Mouse (Mus musculus) adrenal gland, postnatal 14 days (tissue): ENCODE measurements around the gene Lck. TPM values are rescaled to one million over a fixed set of nuclear protein-coding genes. Genes with fewer than 3 reads are reported as not detected.

ENCODE experiments used
- DNase-seq: peaks from one replicate; pipeline ENCODE4 v3.0.0; 2021; ENCODE audit warnings: mixed read lengths
- long read RNA-seq, 2 experiments: library from polyadenylated mRNA; stranded (forward); transcript quantifications; one replicate each; pipeline ENCODE4 v2.0.0; 2021
- total RNA-seq: library from RNA; stranded (reverse); gene quantifications from 2 replicates; pipeline ENCODE4 v1.2.3, GENCODE M21; 2021

Lck gene
- total RNA-seq: 5.0 and 26.2 TPM in 2 replicates
- long read RNA-seq, experiment 1, transcript Lck-202 (13 exons, 2,111 nt): minor isoform, 13 of 59 reads
- long read RNA-seq, experiment 1, transcript Lck-201 (12 exons, 2,185 nt): major isoform, 21 of 59 reads
- long read RNA-seq, experiment 1, transcript Lck-208 (13 exons, 2,074 nt): minor isoform, 7 of 59 reads
- long read RNA-seq, experiment 1, partial matches to known transcripts: 8 of 59 reads
- long read RNA-seq, experiment 1, other reads (novel, unspliced or antisense): 8 of 59 reads
- long read RNA-seq, experiment 2, partial matches to known transcripts: 0 of 6 reads
- long read RNA-seq, experiment 2, other reads (novel, unspliced or antisense): 2 of 6 reads

DNA sequence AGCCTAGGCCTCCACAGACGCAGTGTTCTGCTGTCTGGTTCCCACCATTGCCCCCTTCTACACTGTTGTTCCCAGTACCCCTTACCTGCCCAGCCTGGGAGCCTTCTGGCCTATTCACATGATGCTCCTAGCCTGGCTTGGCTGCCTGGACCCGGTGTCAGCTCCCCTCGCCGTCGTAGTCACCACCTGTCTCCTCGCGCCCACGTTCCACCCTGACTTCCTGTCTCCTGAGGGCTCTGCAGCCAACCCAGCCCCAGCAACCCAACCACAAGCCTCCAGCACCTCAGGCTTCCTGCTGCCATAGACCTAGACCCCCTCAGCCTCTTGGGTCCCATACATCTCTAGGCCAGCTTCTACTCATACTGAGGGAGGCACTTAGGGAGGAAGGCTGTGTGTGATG, at the start of gene Lck:
TSS of gene Lck (minus strand) at position 212 of the 400 bp plus-strand sequence.
- DNase-seq: no peak

DNA sequence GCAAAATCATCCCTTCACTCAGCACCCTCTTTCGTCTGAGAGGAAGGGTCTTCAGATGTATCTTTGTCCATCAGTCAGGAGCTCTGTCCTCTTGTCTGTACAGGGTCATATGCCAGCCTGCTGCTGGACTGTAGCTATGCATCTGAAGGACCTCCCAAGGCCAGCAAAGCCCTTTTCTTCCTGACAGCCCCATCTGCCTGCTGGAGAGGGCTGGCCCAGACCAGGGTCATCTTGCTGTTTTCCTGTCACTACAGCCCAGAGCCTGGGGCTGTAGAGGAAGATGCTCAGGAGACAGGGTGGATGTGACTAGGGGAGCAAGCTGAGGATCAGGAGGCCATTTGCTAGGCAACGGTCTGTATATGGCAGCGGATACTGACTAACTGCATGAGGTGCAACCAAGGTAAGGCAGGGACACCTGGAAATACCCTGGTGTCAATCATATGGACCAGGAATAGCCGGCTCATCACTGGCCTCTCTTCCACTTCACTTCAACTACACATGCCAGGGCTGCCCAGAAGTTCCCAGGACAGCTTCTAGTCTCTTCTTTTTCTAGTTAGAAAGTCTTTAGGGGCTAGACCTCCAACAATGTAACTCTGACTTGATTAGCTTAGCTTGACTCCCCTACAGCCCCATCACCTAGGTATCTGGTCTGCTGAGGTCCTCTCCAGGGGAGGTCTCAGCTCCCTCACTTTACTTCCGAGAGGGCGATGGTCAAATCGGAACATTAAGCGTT, 49.5 kb upstream of the Lck start:
- DNase-seq: no peak

DNA sequence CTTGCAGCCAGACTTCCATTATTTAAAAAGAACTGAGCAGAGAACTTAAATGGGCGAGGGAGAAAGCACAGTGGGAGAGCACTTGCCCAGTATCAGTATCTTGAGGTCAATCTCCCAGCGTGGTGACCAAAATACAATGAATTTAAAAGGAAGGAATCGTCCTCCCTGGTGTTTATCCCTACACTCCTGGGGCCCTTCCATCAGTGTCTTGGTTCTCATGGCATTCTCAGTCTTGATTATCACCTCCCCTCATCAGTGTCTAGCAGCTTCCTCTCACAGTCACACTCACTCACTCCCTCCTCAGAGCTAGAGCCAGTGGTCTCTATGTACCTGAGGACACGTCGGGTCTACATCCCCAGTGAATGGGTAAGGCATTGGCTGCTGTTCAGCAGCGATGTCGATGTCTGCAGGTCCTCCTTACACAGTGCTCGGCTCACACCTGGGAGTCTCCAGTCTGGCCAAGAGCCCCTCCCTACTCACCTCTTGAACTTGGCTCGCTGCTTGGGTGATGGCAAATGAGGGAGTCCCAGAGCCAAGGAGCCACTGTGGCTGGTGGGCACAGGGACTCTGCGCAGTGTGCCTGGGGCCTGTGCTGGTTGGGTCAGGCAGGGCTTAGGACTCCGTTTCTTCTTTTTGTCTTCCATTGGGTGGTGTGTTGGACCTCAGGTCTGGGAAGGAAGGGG, 48.8 kb upstream of the Lck start:
- DNase-seq: no peak

DNA sequence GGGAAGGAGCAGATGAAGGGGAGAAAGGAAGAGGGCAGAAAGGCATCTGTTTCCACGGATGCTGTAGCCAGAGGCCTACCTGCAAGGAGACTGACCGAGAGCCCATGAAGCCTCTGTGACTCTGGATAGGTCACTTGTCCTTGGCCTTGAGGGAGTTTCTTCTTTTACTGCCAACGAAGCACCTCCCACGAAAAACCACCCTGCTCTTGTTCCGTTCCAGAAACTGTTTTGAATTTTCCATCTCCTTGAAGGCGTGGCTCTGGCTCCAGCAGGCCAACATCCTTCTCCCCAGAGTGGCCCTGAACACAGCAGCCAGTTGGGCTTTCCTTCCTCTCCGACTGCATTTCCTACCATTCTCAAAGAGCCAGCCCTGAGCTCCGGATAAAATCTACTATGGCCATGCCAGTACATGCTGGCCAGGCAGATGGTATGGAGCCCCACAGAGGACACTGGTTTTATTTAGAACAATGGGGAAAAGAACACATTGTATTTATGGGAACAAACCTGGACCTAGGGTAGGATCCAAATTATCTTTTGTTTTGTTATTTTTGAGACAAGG, 47.9 kb upstream of the Lck start:
- peak; percentile 61 for DNase-seq

DNA sequence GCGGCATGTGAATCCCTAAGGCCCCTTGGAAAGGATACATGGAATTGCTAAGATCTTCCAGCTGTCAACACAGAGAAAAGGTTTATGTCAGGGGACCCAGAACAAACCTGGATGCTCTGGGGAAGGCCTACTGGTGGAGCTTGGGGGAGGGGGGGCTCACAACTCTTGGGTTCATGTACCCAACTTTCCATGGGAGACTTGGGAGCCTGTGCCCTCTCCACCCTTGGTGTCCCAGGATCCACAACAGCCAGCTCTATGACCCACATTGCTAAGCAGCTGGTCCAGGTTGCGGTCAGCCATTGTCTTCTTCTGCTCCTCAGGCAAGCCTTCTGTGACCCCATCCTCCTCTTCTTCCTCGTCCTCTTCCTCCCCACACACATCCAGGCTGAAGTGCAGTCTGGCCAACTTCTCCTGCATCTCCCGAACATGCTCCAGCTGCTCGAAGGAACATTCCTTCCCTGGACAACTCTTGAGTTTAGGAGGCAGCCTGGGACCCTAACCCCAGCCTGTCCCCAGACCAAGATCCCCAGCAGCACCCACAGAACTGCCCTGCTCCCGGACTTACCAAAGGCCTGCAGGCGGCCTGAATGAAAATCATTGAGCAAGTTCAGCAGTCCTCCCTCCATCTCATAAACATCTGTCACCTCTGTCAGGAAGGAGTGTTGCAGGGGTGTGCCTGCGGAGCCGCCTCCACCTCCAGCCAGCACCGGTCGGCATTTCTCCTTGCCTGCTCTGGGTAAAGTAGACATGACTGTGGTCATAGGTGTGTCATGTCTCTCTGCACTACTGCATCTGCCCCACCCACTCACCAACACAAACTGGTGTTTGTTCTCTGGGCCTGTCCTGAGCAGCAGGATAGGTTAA, 47.2 kb upstream of the Lck start:
- DNase-seq: no peak

DNA sequence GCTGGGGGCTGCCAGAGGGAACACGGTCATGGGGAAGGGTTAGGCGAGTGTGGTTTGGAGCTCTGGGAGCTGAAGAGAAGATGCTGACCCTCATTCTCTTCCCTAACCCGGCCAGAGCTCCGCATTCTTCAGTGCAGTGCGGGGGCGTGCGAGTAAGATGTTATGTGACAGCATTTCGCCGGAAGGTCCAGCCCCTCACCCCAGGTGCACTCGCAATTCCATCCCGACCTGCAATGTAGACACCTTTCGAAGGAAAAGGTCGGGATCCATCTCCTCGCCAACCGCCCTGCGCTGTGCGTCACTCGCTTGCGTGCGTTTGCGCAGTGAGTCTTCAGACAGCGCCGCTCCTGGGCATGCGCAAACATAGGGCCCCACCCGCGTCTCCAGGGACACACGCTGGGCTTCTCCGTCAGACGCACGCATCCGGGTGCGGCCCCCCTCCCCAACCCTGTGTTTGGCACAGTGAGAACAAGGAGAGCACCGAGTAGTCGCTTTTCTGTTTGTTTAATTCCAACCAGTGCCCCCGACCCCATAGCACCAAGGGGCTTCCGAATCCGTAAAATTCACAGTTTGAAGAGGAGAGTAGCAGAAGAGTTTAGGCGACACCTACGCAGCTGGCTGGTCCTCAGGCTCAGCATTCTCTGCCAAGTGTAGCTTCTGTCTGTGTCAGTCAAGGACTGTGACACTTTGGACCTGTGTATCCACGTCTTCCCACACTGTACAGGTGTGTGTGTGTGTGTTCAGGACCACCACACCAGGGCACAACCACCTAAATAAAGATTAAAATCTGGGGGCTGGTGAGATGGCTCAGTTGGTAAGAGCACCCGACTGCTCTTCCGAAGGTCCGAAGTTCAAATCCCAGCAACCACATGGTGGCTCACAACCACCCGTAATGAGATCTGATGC, 45.6 kb upstream of the Lck start, which contains the start of gene Iqcc:
TSS of gene Iqcc (minus strand) at position 314 of the 906 bp plus-strand sequence.
- DNase-seq: peak; percentile 97

DNA sequence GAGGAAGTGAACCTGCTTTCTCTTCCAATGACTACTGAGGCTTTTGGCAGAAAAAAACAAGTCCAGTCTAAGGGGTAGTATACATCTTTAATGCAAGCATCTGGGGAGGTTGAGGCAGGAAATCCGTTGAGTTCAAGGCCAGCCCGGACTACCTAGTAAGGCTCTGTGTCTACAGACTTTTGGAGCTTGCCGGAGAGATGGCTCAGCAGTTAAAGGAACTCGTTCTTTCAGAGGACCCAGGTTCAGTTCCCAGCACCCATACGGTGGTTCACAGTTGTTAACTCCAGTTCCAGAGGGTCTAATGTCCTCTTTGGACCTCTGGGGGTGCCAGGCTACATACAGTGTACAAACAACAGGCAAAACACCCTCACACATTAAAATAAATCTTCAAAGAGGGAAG, 44.6 kb upstream of the Lck start:
- no peak for DNase-seq

DNA sequence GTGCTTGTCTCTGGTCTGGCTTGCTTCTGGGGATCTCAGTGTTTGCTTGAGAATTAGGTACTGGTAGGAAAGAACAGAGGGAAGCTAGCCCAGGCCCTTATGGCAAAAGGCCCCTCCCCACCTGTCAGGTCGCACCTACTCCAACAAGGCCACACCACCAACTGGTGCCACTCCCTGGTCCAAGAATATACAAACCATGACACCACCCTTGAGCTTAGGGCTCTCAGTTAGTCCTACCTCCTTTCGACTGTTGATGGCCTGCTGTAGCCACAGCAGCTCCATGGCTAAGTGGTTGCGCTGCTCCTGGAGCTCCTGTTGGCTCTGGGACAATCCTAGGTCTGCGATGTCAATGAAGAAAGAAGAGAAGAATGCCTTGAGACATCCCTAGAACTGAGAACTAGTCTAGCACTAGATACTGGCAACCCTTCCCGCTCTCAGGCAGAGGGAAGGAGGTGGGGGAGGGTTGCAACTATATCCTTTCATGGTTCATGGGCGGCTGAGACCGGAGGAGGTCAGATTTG, 43.7 kb upstream of the Lck start:
- no peak for DNase-seq

DNA sequence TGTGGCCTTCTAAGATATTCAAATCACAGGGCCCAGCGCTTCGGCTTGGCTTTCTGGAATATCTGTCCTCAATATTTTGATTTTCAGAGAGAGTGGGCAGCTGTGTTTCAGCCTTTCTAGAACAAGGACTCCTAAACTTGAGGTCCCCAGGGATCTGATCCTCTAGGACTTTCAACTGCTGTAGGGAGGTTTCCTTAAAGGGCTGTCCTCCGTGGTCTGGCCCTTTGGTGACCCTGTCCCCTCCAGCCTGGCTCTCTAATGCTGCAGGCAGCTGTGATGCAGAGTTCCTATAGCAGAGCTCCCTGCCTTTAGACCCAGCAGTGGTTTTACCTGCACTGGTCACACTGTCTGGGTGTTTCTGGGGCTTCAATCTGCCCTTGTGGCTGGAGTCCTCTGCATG, 43.2 kb upstream of the Lck start:
- DNase-seq: no peak

DNA sequence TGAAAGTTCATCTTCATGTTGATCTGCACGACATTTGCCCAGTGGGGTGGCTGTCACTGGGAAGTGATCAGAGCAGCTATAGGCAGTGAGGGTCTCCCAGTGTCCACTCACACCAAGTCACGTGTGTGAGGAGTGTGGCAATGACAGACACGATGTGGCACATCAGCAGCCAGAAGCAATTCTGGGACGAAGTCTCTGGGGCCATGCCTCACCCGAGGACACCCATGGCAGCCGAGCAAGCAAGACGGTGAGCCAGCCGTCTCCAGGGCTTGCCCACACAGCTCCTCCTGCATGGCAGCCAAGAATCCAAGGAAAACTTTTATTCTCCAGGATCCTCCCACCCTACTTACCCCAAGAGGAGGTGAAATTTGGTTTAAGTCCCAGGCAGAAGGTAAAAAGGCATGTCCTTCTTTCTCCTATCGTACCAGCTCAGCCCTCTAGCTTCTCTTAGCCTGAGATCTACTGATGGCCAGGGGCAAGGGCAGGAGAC, 42.4 kb upstream of the Lck start:
- DNase-seq: no peak

DNA sequence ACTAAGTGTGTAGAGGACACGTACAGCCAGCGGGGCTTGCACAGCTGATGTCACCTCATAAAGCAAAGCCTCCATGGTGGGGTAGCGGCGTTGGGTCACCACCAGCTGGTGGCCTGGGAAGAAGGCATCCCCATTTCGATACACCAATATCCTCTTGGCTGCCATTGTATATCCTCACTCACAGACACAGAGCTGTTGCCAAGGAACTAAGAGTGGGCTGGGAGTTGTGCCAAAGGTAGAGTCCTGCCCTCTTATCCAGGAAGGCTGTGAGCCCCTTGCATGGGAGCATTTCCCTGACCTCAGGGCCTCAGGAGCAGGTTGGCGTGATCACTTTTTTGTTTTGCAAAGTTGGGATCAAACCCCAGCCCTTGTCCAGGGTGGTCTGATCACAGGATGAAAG, 40.7 kb upstream of the Lck start, which contains the start of gene Dcdc2b:
TSS of gene Dcdc2b (minus strand) at position 165 of the 400 bp plus-strand sequence.
- no peak for DNase-seq

DNA sequence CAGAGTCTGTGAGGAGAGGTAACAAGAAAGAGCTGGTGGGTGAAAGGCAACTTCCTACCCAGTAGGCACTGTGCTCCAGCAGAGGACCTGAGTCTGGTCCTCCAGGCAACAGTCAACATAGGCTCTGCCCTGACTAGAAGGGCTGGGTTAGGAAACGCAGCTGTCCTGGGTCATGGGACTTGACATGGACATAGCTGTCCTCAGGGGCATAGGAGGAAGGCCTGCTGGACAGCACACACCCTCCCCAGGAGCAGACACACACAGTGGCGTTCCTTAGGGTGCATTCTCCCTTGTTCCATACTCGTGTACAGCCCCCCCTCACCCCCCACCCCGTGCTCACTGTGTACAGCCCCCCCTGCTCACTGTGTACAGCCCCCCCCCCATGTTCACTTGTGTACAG, 37.0 kb upstream of the Lck start:
- DNase-seq: no peak

DNA sequence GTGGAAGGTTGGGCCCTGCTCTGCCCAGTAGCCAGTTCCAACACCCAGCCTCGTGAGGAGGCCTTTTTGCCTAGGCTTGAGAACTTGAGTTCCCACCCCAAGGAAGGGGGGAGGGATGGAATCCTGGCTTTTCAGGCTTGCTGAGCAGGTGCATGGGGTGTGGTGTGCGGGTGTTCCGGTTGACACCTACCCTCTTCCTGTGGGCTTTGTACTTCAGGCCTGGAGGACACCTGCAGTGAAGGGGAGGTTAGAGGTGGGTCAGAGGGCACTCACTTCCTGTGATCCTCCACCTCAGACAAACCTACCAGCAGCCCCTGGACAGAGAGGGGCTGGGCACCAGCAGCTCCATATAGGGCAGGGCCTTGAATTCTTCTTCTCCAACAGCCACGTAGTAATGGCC, 36.6 kb upstream of the Lck start:
- no peak for DNase-seq

DNA sequence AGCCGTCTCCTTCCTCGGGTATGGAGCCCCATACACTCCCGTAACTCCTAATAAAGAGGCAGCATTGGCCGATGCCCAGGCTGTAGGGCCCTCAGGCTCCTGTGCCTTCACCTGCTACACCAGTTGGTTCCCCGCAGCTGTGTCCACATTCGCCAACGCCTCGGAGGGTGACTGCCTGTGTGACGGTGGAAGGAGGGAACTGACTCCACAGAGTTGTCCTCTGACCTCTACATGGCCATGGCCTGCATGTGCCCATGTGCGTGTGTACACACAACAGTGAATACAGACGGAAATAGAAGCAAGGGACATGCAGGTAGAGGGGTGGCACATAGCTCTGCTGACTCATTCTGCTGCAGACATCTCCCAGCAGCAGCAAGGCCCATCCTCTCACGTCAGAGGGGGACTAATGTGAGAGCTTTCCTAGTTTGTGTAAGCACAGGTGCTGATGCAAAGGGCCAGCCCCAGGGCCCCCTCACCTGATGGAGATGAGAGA, 35.7 kb upstream of the Lck start:
- no peak for DNase-seq

DNA sequence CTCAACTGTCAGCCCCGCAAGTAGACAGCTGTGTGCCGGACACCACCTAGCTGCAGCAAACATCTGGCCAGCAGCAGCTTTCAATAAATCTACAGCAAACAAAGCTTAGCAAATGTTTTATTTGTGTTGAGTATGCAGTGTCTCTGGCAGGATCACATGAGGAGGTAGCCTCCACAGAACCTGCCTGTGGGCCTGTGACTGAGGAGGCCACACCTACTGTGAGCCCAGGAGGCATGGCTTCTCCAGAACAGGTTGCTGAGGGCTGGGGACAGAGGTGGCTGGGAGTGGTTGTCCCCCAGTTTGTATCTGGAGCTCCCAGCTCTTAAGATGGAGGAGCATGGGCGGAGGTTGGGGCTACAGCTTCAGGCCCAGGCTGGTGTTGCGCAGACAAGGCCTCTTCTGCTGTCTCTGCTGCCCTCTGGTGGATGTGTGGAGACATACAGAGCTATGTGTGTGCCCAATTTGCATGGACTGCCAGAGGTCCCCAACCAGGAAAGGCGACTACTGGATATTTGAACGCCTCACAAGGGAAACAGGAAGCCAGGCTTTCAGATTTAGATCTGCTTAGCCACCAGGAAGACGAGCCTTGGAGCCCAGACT, 35.1 kb upstream of the Lck start:
- peak; percentile 92 for DNase-seq

DNA sequence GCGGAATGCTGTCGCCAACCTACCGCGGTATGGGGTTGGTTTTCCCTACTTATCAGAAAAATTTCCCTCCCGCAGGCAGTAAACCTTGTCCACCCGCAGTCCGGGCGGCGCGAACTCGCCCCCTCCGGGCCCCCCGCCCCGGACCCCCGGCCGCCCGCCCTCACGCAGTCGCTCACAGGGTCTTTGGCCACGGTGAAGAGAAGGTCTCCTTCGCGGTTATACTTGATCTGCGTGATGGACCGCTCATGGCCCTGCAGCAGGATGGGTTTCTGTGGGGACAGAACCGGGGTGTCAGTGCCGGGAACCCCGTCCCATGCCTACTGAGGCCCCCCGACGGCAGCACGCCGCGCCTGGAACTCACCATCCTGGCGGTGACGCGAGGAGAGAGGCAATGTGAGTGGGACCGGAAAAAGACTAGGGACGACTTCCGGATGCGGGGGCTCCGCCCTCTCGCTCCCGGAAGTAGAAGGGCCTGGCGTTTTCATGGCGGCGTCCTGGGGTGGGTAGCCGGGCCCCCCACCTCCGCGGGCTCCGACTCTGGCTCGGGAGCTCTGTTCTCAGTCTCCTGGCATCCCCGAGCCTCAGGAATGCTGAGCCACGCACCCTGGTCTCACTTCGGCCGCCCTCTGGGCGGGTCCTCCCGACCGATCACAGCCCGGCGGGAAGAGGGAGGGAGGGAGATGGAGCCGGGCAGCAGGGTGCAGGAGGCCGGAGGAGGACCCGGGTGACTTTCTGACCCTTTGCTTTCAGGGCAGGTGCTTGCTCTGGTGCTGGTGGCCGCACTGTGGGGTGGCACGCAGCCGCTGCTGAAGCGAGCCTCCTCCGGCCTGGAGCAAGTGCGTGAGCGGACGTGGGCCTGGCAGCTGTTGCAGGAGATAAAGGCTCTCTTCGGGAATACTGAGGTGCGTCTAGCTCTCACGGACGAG, 27.1 kb upstream of the Lck start, which contains the start of the genes Eif3i and Tmem234:
TSS of gene Eif3i (minus strand) at position 416 of the 926 bp plus-strand sequence.
TSS of gene Tmem234 (plus strand) at position 436 of the 926 bp plus-strand sequence.
- peak; percentile 93 for DNase-seq

DNA sequence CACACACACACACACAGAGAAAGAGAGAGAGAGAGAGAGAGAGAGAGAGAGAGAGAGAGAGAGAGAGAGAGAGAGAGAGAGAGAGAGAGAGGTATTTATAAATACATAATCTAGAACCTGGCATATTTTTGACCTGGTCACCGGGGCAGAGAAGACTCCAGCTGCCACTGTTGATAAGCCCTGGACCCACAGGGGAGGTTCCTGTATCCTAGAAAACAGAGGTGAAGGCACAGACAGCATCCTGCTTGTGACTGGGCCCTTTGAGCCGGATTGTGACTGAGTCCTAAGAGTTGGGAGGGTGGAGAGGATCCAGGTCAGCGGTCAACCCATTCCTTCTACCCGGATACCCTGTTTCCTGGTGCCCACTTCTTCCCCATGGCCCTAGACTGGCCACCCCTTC, 15.4 kb upstream of the Lck start:
- DNase-seq: no peak

DNA sequence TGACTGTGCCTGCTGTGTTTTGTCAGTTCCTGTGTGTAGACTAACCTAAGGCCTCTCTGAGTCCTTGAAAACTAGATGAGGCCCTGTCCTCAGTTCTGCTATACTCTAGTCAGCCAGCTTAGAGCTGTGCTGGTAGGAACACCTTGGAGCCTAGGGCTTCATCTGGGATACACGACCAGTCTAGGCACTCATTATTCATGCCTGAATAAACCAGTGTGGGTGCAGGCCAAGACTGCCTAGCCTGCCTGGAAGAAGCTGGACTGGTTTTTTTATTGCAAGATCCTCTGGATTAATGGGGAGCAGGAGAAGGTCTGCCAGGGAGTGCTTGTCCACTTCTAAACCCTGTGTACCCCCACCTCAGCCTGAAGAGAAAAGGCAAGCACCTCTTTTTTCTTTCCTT, 13.5 kb upstream of the Lck start:
- no peak for DNase-seq
